Mouse (Mus musculus) ES-E14 (cell line): ENCODE measurements around the gene Hist1h1e.

Source experiments
- CHD2 ChIP-seq: IDR thresholded peaks from 2 replicates; pipeline ENCODE4 v1.6.1; 2014; ENCODE audit warnings: mild to moderate bottlenecking, low read depth, low read length, inconsistent platforms
- HCFC1 ChIP-seq: IDR thresholded peaks from 2 replicates; pipeline ENCODE4 v1.6.1; 2012; ENCODE audit warnings: low read length, inconsistent platforms, borderline replicate concordance; ENCODE audit not compliant: insufficient read depth
- ZC3H11A ChIP-seq: IDR thresholded peaks from 2 replicates; pipeline ENCODE4 v1.6.1; 2012; ENCODE audit warnings: low read depth, mild to moderate bottlenecking, inconsistent platforms, low read length, borderline replicate concordance
- ZNF384 ChIP-seq: IDR thresholded peaks from 2 replicates; pipeline ENCODE4 v1.6.1; 2012; ENCODE audit warnings: low read depth, low read length, inconsistent platforms

GRCm38 (mm10) chr13:23630653-23631052 lies 8.3 kb upstream of the Hist1h1e start:
- TF ChIP-seq ZC3H11A (no peak), ZNF384 (no peak), CHD2 (no peak), HCFC1 (no peak)
